In genomic region chr4:99182660-99183431, GRCm38 (mm10) we compare ENCODE assay signal across 8 mouse cellular contexts. TPM values are rescaled to one million over a fixed set of nuclear protein-coding genes. Genes with fewer than 3 reads are reported as not detected.
DNase-seq lines count a peak whose midpoint lies in the region; TF ChIP-seq lines count a peak whose summit lies in the region.

No protein-coding gene starts in this region.

- no peak overlapping the region for H3K4me3 ChIP-seq in kidney, adult 2 months (ENCODE audit: insufficient read depth, low read depth, low read length)

- no peaks in the 10 kb centered on the region for H3K36me3 ChIP-seq in kidney, adult 2 months (ENCODE audit: control insufficient read depth, insufficient read depth, low read length)

- H3K4me1 ChIP-seq in kidney, adult 2 months (ENCODE audit: control insufficient read depth, insufficient read depth, low read length), result peaks cover 2% of the 10 kb centered on the region; the same call in 1 of the 2 replicates

- peak; percentile 51 for DNase-seq in kidney, adult 2 months
- no peak for DNase-seq in kidney, adult 18-20 months
- DNase-seq in CD4-positive helper T cell, adult 2 months (ENCODE audit: low read depth, low spot score), result peak; percentile 39
- peak; percentile 65 for DNase-seq in adipocyte (ENCODE audit: low spot score)
- DNase-seq in induced T-regulatory cell, adult 2 months (ENCODE audit: low read depth), result peak; percentile 51
- DNase-seq in urinary bladder, postnatal 14 days (ENCODE audit: low spot score), result no peak
- DNase-seq in testis, postnatal 10 days (ENCODE audit: low spot score), result no peak
- no peak for DNase-seq in thymus, postnatal 36 days

- 0 out of 2 replicates have a peak, but pooled peaks have one; percentile 16 for TF ChIP-seq CTCF in kidney, adult 2 months (conservative IDR thresholded peaks at IDR 0.05; ENCODE audit: insufficient read depth, insufficient read length, low read depth, low read length)

- TF ChIP-seq POLR2A in kidney, adult 2 months (IDR thresholded peaks at IDR 0.05; ENCODE audit: low read depth, low read length), result no peak

- no peak overlapping the region for H3K27ac ChIP-seq in kidney, adult 2 months (ENCODE audit: insufficient read depth, low read depth, low read length)

- H3K27me3 ChIP-seq in kidney, adult 2 months (replicated peaks; ENCODE audit: control insufficient read depth, insufficient read depth, low read length), result no peaks in the 10 kb centered on the region

- 73% methylated on average over 20 of the region's 20 CpGs for WGBS in kidney, adult 2 months

RNA-seq across cellular contexts. Expression of gene Atg4c, which starts 10.9 kb away (rescaled TPM):
- 5.4 and 6.9 TPM in 2 replicates for polyA plus RNA-seq in kidney, adult 2 months (2012; rRNA removed)

Comparison
In these comparisons a context has a peak if more than half of its experiments do, and no peak if none do; other contexts are left out.
1. DNase-seq: peak in kidney, adult 2 months (single experiment), CD4-positive helper T cell, adult 2 months (single experiment), adipocyte (single experiment) and induced T-regulatory cell, adult 2 months (single experiment); none in kidney, adult 18-20 months (single experiment), urinary bladder, postnatal 14 days (single experiment), testis, postnatal 10 days (single experiment) and thymus, postnatal 36 days (0 of 2).